In the genomic region with DNA sequence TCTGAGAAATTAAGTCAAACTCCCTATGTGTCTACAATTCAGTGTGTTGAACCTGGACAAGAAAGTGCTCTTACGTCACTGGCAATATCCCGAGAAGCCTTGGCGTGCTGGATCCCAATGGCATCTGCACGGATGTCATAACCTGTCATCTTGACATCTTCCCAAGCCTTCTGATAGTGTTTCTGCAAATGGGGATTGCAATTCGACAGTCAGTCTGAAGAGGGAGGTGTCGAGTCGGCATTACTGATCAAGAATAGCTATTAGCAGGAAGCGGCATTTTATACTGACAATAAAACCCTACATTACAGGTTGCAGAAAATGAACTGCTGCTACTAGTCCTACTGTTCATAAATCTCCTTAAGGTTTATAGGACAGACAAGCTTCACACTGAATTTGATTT, we compare ENCODE assay signal across 8 mouse cellular contexts.
DNase-seq lines count a peak whose midpoint lies in the region; ATAC-seq and TF ChIP-seq lines count a peak whose summit lies in the region.

No protein-coding gene starts in this region.

- no peaks in the 10 kb centered on the region for H3K9me3 ChIP-seq in liver, embryonic 14.5 days (ENCODE audit: control insufficient read depth, low read length)

- no peak for TF ChIP-seq POLR2A in heart, adult 2 months (IDR thresholded peaks at IDR 0.05; ENCODE audit: insufficient read depth, low read depth, low read length)

- H3K36me3 ChIP-seq in heart, adult 2 months (ENCODE audit: control insufficient read depth, insufficient read depth, low read length), result no peaks in the 10 kb centered on the region
- no peaks in the 10 kb centered on the region for H3K36me3 ChIP-seq in liver, embryonic 14.5 days (replicated peaks; ENCODE audit: control insufficient read depth, insufficient read depth, low read depth)

- in situ Hi-C loops in Patski (cut with MboI; ENCODE audit: low pct_unique_long_range_greater_than_20kb), result no loop called here

- POLR2A ChIA-PET in Patski (lab: Charles Lee), result no interaction called here

- WGBS in heart, adult 2 months, result 32% methylated on average over 8 of the region's 8 CpGs
- WGBS in liver, embryonic 14.5 days (ENCODE audit: insufficient replicate concordance), result 37% methylated on average over 8 of the region's 8 CpGs

- no peak for DNase-seq in heart, adult 2 months
- no peak for DNase-seq in heart, adult 9 months (ENCODE audit: low spot score in 2 of 2)
- DNase-seq in 3T3-L1 (ENCODE audit: low read depth, low spot score), result peak; percentile 69
- DNase-seq in Patski (ENCODE audit: low read depth, low spot score), result no peak
- peak; percentile 25 for DNase-seq in embryo, embryonic 9.5 days (ENCODE audit: extremely low spot score)
- peak in 2 of 3 experiments; percentile 7 to 19 for DNase-seq in liver, embryonic 14.5 days (ENCODE audit: low read depth in 3 of 3, low spot score in 3 of 3)
- DNase-seq in urinary bladder, postnatal 14 days (ENCODE audit: low spot score), result no peak
- no peak for DNase-seq in yolk sac, embryonic 10.5 days (ENCODE audit: low spot score)

- no peak overlapping the region for H3K4me2 ChIP-seq in liver, embryonic 14.5 days (ENCODE audit: low read depth)

- CTCF ChIA-PET in Patski (lab: Charles Lee), result interaction anchor here (1.1 to 1.4 kb wide), 2 partner anchors 11 to 384 kb away, joined by 3 to 5 read pairs; no protein-coding TSS in a partner anchor

- no peak overlapping the region for H3K9ac ChIP-seq in heart, adult 2 months (ENCODE audit: low read depth, low read length)
- H3K9ac ChIP-seq in liver, embryonic 14.5 days (replicated peaks), result no peak overlapping the region

- TF ChIP-seq CTCF in heart, adult 2 months (IDR thresholded peaks at IDR 0.05), result peak; percentile 77
- peak; percentile 82 for TF ChIP-seq CTCF in Patski (IDR thresholded peaks at IDR 0.05)
- TF ChIP-seq CTCF in liver, embryonic 14.5 days (IDR thresholded peaks at IDR 0.05; ENCODE audit: low read depth), result peak; percentile 56

- intact Hi-C loops in heart, adult 2 months (cut with DNase I), result no loop called here

- no peaks in the 10 kb centered on the region for H3K79me2 ChIP-seq in heart, adult 2 months (replicated peaks; ENCODE audit: control insufficient read depth, insufficient read depth, low read length)

- no peak overlapping the region for H3K27ac ChIP-seq in heart, adult 2 months
- no peak overlapping the region for H3K27ac ChIP-seq in liver, embryonic 14.5 days

- ATAC-seq in Patski, result no peak
- no peak for ATAC-seq in liver, embryonic 14.5 days (ENCODE audit: insufficient read depth)

- no peaks in the 10 kb centered on the region for H3K4me1 ChIP-seq in heart, adult 2 months (ENCODE audit: control insufficient read depth, insufficient read depth, low read length)
- H3K4me1 ChIP-seq in liver, embryonic 14.5 days (replicated peaks; ENCODE audit: control insufficient read depth in 2 of 2, insufficient read depth in 2 of 2, low read length in 1 of 2), result no peaks in the 10 kb centered on the region

- no peaks in the 10 kb centered on the region for H3K27me3 ChIP-seq in heart, adult 2 months (ENCODE audit: control insufficient read depth, insufficient read depth, low read length)
- no peaks in the 10 kb centered on the region for H3K27me3 ChIP-seq in Patski
- H3K27me3 ChIP-seq in liver, embryonic 14.5 days (ENCODE audit: control insufficient read depth, insufficient read depth, low read length), result no peaks in the 10 kb centered on the region

- no peak overlapping the region for H3K4me3 ChIP-seq in heart, adult 2 months
- no peak overlapping the region for H3K4me3 ChIP-seq in liver, embryonic 14.5 days (ENCODE audit: insufficient read depth in 1 of 2, low read depth in 2 of 2, low read length in 2 of 2)

- no peak for TF ChIP-seq EP300 in heart, adult 2 months (IDR thresholded peaks at IDR 0.05; ENCODE audit: insufficient read depth, low read depth, low read length)
- no peak for TF ChIP-seq EP300 in liver, embryonic 14.5 days (IDR thresholded peaks at IDR 0.05; ENCODE audit: low read depth)

Comparison
In these comparisons a context has a peak if more than half of its experiments do, and no peak if none do; other contexts are left out.
1. DNase-seq: peak in 3T3-L1 (single experiment), embryo, embryonic 9.5 days (single experiment) and liver, embryonic 14.5 days (2 of 3); none in heart, adult 2 months (0 of 2), heart, adult 9 months (0 of 2), Patski (single experiment), urinary bladder, postnatal 14 days (single experiment) and yolk sac, embryonic 10.5 days (single experiment).
2. Peak in every context shown above with its lines, with median percentiles within 50 percentile points of each other: CTCF ChIP-seq.